Comparison of ENCODE assay signal across 12 mouse cellular contexts in genomic region chr3:61247344-61247743, GRCm38 (mm10).
A peak's percentile ranks its signal among the peaks of the same experiment; 100 is the strongest.
DNase-seq lines count a peak whose midpoint lies in the region.
"Had no signal": no experiment of that assay in that cellular context is flagged by ENCODE, and none has a peak within 500 bp of the region (broad histone marks: within the 10 kb centered on the region; RNA-seq: fewer than 3 reads in every experiment).

No protein-coding gene starts in this region.

- peak; percentile 18 for DNase-seq in heart, adult 8-10 months (ENCODE audit: low spot score)
- no peak for DNase-seq in heart, adult 9 months (ENCODE audit: low spot score in 2 of 2)
- DNase-seq in lung, postnatal 10 days: peak; percentile 31
- no peak for DNase-seq in lung, postnatal 36 days
- DNase-seq in NIH3T3 (ENCODE audit: low read depth): peak; percentile 19
- DNase-seq in heart, postnatal 4 days: peak; percentile 55
- DNase-seq in layer of hippocampus, postnatal 25 days (ENCODE audit: extremely low spot score in 1 of 2, low spot score in 1 of 2): no peak
- DNase-seq: adrenal gland, postnatal 10 days; cerebellum, postnatal 14 days; kidney, adult 9 months; spleen, adult 18-20 months; thymus, postnatal 36 days had no signal

Comparison
In these comparisons a context has a peak if more than half of its experiments do, and no peak if none do; other contexts are left out.
1. DNase-seq: peak in heart, adult 8-10 months (single experiment), lung, postnatal 10 days (single experiment), NIH3T3 (single experiment) and heart, postnatal 4 days (single experiment); none in heart, adult 9 months (0 of 2), lung, postnatal 36 days (single experiment) and layer of hippocampus, postnatal 25 days (0 of 2).